Mouse (Mus musculus): ENCODE results near the gene Mthfr. TPM values are rescaled to one million over a fixed set of nuclear protein-coding genes. Genes with fewer than 3 reads are reported as not detected.

Gene Mthfr
- polyA plus RNA-seq (2014; fragmentation: Illumina TruSeq; extraction: RNeasy Lipid Tissue Mini Kit (QIAGEN cat#74804); ENCODE audit: low replicate concordance) = 0.78 TPM

GRCm38 (mm10) chr4:148038600-148039253, at the start of gene Mthfr, which contains the start of gene Clcn6:
Gene Mthfr, plus strand, starts transcription at chr4:148039077.
Gene Clcn6, minus strand, starts transcription at chr4:148038821.

GRCm38 (mm10) chr4:148000202-148000772, 38.6 kb upstream of the Mthfr start, which contains the start of gene Nppa:
Gene Nppa, plus strand, starts transcription at chr4:148000722.

GRCm38 (mm10) chr4:148087907-148088527, 49.1 kb downstream of the Mthfr start, which contains the start of gene Agtrap:
Gene Agtrap, minus strand, starts transcription at chr4:148088031.

Other genes with a start within 250 kb of the Mthfr start
- gene Zfp984, start 229.3 kb upstream of the Mthfr start, polyA plus RNA-seq (2014; fragmentation: Illumina TruSeq; extraction: RNeasy Lipid Tissue Mini Kit (QIAGEN cat#74804); ENCODE audit: low replicate concordance) = 106 TPM
- 18.8 TPM for gene Zfp933, start 190.7 kb upstream of the Mthfr start, polyA plus RNA-seq (2014; fragmentation: Illumina TruSeq; extraction: RNeasy Lipid Tissue Mini Kit (QIAGEN cat#74804); ENCODE audit: low replicate concordance)
- gene Miip, start 170.3 kb upstream of the Mthfr start, polyA plus RNA-seq (2014; fragmentation: Illumina TruSeq; extraction: RNeasy Lipid Tissue Mini Kit (QIAGEN cat#74804); ENCODE audit: low replicate concordance) = not detected
- gene Fv1, start 170.1 kb upstream of the Mthfr start, polyA plus RNA-seq (2014; fragmentation: Illumina TruSeq; extraction: RNeasy Lipid Tissue Mini Kit (QIAGEN cat#74804); ENCODE audit: low replicate concordance) = 5.2 TPM
- 18.8 TPM for gene Mfn2, start 134.4 kb upstream of the Mthfr start, polyA plus RNA-seq (2014; fragmentation: Illumina TruSeq; extraction: RNeasy Lipid Tissue Mini Kit (QIAGEN cat#74804); ENCODE audit: low replicate concordance)
- 0.52 TPM for gene Plod1, start 102.3 kb upstream of the Mthfr start, polyA plus RNA-seq (2014; fragmentation: Illumina TruSeq; extraction: RNeasy Lipid Tissue Mini Kit (QIAGEN cat#74804); ENCODE audit: low replicate concordance)
- gene 2510039O18Rik, start 98.2 kb upstream of the Mthfr start, polyA plus RNA-seq (2014; fragmentation: Illumina TruSeq; extraction: RNeasy Lipid Tissue Mini Kit (QIAGEN cat#74804); ENCODE audit: low replicate concordance) = 11.4 TPM
- not detected for gene Nppb, start 53.3 kb upstream of the Mthfr start, polyA plus RNA-seq (2014; fragmentation: Illumina TruSeq; extraction: RNeasy Lipid Tissue Mini Kit (QIAGEN cat#74804); ENCODE audit: low replicate concordance)
- not detected for gene Nppa, start 38.4 kb upstream of the Mthfr start, polyA plus RNA-seq (2014; fragmentation: Illumina TruSeq; extraction: RNeasy Lipid Tissue Mini Kit (QIAGEN cat#74804); ENCODE audit: low replicate concordance)
- gene Clcn6, start 256 bp upstream of the Mthfr start, polyA plus RNA-seq (2014; fragmentation: Illumina TruSeq; extraction: RNeasy Lipid Tissue Mini Kit (QIAGEN cat#74804); ENCODE audit: low replicate concordance) = 0.63 TPM
- gene Agtrap, start 49.0 kb downstream of the Mthfr start, polyA plus RNA-seq (2014; fragmentation: Illumina TruSeq; extraction: RNeasy Lipid Tissue Mini Kit (QIAGEN cat#74804); ENCODE audit: low replicate concordance) = 3.7 TPM
- 1.0 TPM for gene Mad2l2, start 91.3 kb downstream of the Mthfr start, polyA plus RNA-seq (2014; fragmentation: Illumina TruSeq; extraction: RNeasy Lipid Tissue Mini Kit (QIAGEN cat#74804); ENCODE audit: low replicate concordance)
- gene Draxin, start 91.6 kb downstream of the Mthfr start, polyA plus RNA-seq (2014; fragmentation: Illumina TruSeq; extraction: RNeasy Lipid Tissue Mini Kit (QIAGEN cat#74804); ENCODE audit: low replicate concordance) = not detected
- gene Fbxo6, start 113.1 kb downstream of the Mthfr start, polyA plus RNA-seq (2014; fragmentation: Illumina TruSeq; extraction: RNeasy Lipid Tissue Mini Kit (QIAGEN cat#74804); ENCODE audit: low replicate concordance) = 0.41 TPM
- gene Fbxo44, start 121.4 kb downstream of the Mthfr start, polyA plus RNA-seq (2014; fragmentation: Illumina TruSeq; extraction: RNeasy Lipid Tissue Mini Kit (QIAGEN cat#74804); ENCODE audit: low replicate concordance) = 0.82 TPM
- gene Fbxo2, start 121.5 kb downstream of the Mthfr start, polyA plus RNA-seq (2014; fragmentation: Illumina TruSeq; extraction: RNeasy Lipid Tissue Mini Kit (QIAGEN cat#74804); ENCODE audit: low replicate concordance) = not detected
- not detected for gene Disp3, start 248.9 kb downstream of the Mthfr start, polyA plus RNA-seq (2014; fragmentation: Illumina TruSeq; extraction: RNeasy Lipid Tissue Mini Kit (QIAGEN cat#74804); ENCODE audit: low replicate concordance)